Mouse (Mus musculus) forebrain, embryonic 14.5 days (tissue): ENCODE results near the gene Zfpl1. TPM values are rescaled to one million over a fixed set of nuclear protein-coding genes. Genes with fewer than 3 reads are reported as not detected.
A peak's percentile ranks its signal among the peaks of the same experiment; 100 is the strongest.
"Not testable (repeated sequence)": the region's sequence is repeated elsewhere in the genome, so short reads cannot be mapped to it uniquely, and the experiment has no call there.

Source experiments
- ATAC-seq: fragments of 200-750 bp; cut with Nextera tagmentation; 2 replicates; pipeline ENCODE4 v1.8.0; 2017; ENCODE audit warnings: mild to moderate bottlenecking, moderate library complexity
- DNase-seq: peaks from one replicate; pipeline ENCODE4 v3.0.0-alpha.2; 2015; ENCODE audit warnings: low spot score
- H3K27ac ChIP-seq: fragments of 300-500 bp; sonication (generic); 2 replicates; pipeline ENCODE4 v1.5.1; 2014; ENCODE audit warnings: low read depth, mild to moderate bottlenecking, control low read depth, low read length, moderate library complexity
- H3K27me3 ChIP-seq: fragments of 300-500 bp; sonication (generic); replicated peaks from 2 replicates; pipeline ENCODE4 v1.6.1; 2014; ENCODE audit warnings: low read length, control low read depth, mixed read lengths; ENCODE audit not compliant: control insufficient read depth, insufficient read depth
- H3K36me3 ChIP-seq: fragments of 300-500 bp; sonication (generic); 2 replicates; pipeline ENCODE4 v1.6.1; 2014; ENCODE audit warnings: low read length, control low read depth; ENCODE audit not compliant: control insufficient read depth, insufficient read depth
- H3K4me1 ChIP-seq: fragments of 300-500 bp; sonication (generic); 2 replicates; pipeline ENCODE4 v1.6.1; 2014; ENCODE audit warnings: antibody characterized with exemption, low read length, control low read depth; ENCODE audit not compliant: control insufficient read depth, insufficient read depth
- H3K4me2 ChIP-seq: fragments of 300-500 bp; sonication (generic); 2 replicates; pipeline ENCODE4 v1.6.1; 2014; ENCODE audit warnings: mild to moderate bottlenecking, control low read depth, low read length
- H3K4me3 ChIP-seq: fragments of 300-500 bp; sonication (generic); 2 replicates; pipeline ENCODE4 v1.5.1; 2014; ENCODE audit warnings: low read depth, low read length, control low read depth
- H3K9ac ChIP-seq: fragments of 300-500 bp; sonication (generic); 2 replicates; pipeline ENCODE4 v1.6.1; 2014; ENCODE audit warnings: mild to moderate bottlenecking, low read length, control low read depth, moderate library complexity
- H3K9me3 ChIP-seq: fragments of 300-500 bp; sonication (generic); replicated peaks from 2 replicates; pipeline ENCODE4 v1.6.1; 2016; ENCODE audit warnings: low read length, control low read depth, mixed read lengths; ENCODE audit not compliant: control insufficient read depth
- WGBS: fragments of 180-500 bp; shearing (Covaris S2); extraction: QIAGEN DNeasy Blood & Tissue Kit; methylation state at CpG from one replicate; pipeline ENCODE4 v1.1.7; 2014; 5-methylcytosine and 5-hydroxymethylcytosine counted together
- polyA plus RNA-seq: library from polyadenylated mRNA; unstranded; fragments of >200 nt; fragmentation: Nextera tagmentation; extraction: Ambion mirVana; gene quantifications from 2 replicates; pipeline ENCODE4 v1.2.1, GENCODE M21; 2014

Gene Zfpl1
- polyA plus RNA-seq, result 81.1 and 87.2 TPM in 2 replicates

GRCm38 (mm10) chr19:6084478-6085248 lies at the start of gene Zfpl1, which contains the start of gene Cdca5:
Gene Zfpl1 (minus strand): TSS chr19:6084956.
Gene Cdca5 (plus strand): TSS chr19:6084983.
- under 1% methylated on average over 58 of the region's 58 CpGs for WGBS

GRCm38 (mm10) chr19:6133197-6133596 lies 48.4 kb upstream of the Zfpl1 start:
- ATAC-seq, result not testable (repeated sequence)
- H3K36me3 ChIP-seq, result peaks cover 31% of the 10 kb centered on the region
- WGBS, result 44% methylated on average over 1 of the region's 1 CpGs

More at GRCm38 (mm10) chr19:6084478-6085248, at the start of gene Zfpl1, which contains the start of gene Cdca5:
- DNase-seq (peak; percentile 99), ATAC-seq (peak; percentile 95)
- Histone ChIP-seq H3K36me3 (peaks cover 42% of the 10 kb centered on the region), H3K9me3 (no peaks in the 10 kb centered on the region), H3K9ac (peak within 1 kb of the TSS; percentile 71), H3K4me1 (peaks cover 8% of the 10 kb centered on the region; the same call in 1 of the 2 replicates), H3K27me3 (no peaks in the 10 kb centered on the region), H3K4me2 (peak within 1 kb of the TSS; percentile 92), H3K27ac (0 out of 2 replicates have a peak within 1 kb of the TSS, but pooled peaks have one; percentile 39), H3K4me3 (peak within 1 kb of the TSS; percentile 68)

GRCm38 (mm10) chr19:6132171-6132827 lies 47.5 kb upstream of the Zfpl1 start:
- ATAC-seq (no peak), DNase-seq (no peak)
- Histone ChIP-seq H3K4me1 (peaks cover 3% of the 10 kb centered on the region; the same call in 1 of the 2 replicates), H3K4me2 (no peak overlapping the region), H3K27me3 (no peaks in the 10 kb centered on the region), H3K27ac (no peak overlapping the region), H3K9ac (no peak overlapping the region), H3K36me3 (peaks cover 27% of the 10 kb centered on the region), H3K4me3 (no peak overlapping the region), H3K9me3 (no peaks in the 10 kb centered on the region)
- WGBS, result 86% methylated on average over 7 of the region's 7 CpGs

More at GRCm38 (mm10) chr19:6133197-6133596, 48.4 kb upstream of the Zfpl1 start:
- H3K9ac ChIP-seq, H3K4me2 ChIP-seq, H3K9me3 ChIP-seq, H3K4me3 ChIP-seq, DNase-seq, H3K27me3 ChIP-seq, H3K27ac ChIP-seq, H3K4me1 ChIP-seq: not testable (repeated sequence)

- H3K36me3 ChIP-seq, result peaks cover 10% of the 10 kb centered on the region
- WGBS, result 81% methylated on average over 7 of the region's 7 CpGs
- not testable (repeated sequence) for H3K4me2 ChIP-seq, H3K9me3 ChIP-seq, H3K27me3 ChIP-seq, DNase-seq, H3K27ac ChIP-seq, H3K9ac ChIP-seq, H3K4me1 ChIP-seq, ATAC-seq, H3K4me3 ChIP-seq
These were observed 45.8 kb upstream of the Zfpl1 start for GRCm38 (mm10) chr19:6130414-6131128.

- no peaks in the 10 kb centered on the region for H3K27me3 ChIP-seq
- peak within 1 kb of the TSS; percentile 63 for H3K4me2 ChIP-seq
- 0 out of 2 replicates have a peak, but pooled peaks cover 5% of the 10 kb centered on the region for H3K36me3 ChIP-seq
- peaks cover 3% of the 10 kb centered on the region; the same call in 1 of the 2 replicates for H3K4me1 ChIP-seq
- peak within 1 kb of the TSS; percentile 70 for H3K9ac ChIP-seq
- peak within 1 kb of the TSS; percentile 46 for H3K4me3 ChIP-seq
- under 1% methylated on average over 32 of the region's 32 CpGs for WGBS
- peak; percentile 96 for ATAC-seq
- H3K9me3 ChIP-seq, result no peaks in the 10 kb centered on the region
- H3K27ac ChIP-seq, result peak within 1 kb of the TSS; percentile 84
- peak; percentile 97 for DNase-seq
These were observed 43.1 kb upstream of the Zfpl1 start, which contains the start of gene Snx15 for GRCm38 (mm10) chr19:6127760-6128341. Gene Snx15 (minus strand): TSS chr19:6128304.

GRCm38 (mm10) chr19:6126789-6127580 lies 42.2 kb upstream of the Zfpl1 start:
- H3K4me3 ChIP-seq, result peak overlapping the region; percentile 46
- H3K9ac ChIP-seq, result peak overlapping the region; percentile 70; the same call in 1 of the 2 replicates
- 75% methylated on average over 10 of the region's 10 CpGs for WGBS
- H3K4me2 ChIP-seq, result peak overlapping the region; percentile 63
- no peaks in the 10 kb centered on the region for H3K27me3 ChIP-seq
- no peaks in the 10 kb centered on the region for H3K9me3 ChIP-seq
- H3K4me1 ChIP-seq, result peaks cover 3% of the 10 kb centered on the region; the same call in 1 of the 2 replicates
- no peak for ATAC-seq
- no peak overlapping the region for H3K27ac ChIP-seq
- 0 out of 2 replicates have a peak, but pooled peaks cover 5% of the 10 kb centered on the region for H3K36me3 ChIP-seq
- no peak for DNase-seq

GRCm38 (mm10) chr19:6126289-6126688 lies 41.5 kb upstream of the Zfpl1 start:
- DNase-seq, result peak; percentile 57
- Histone ChIP-seq H3K4me1 (peaks cover 3% of the 10 kb centered on the region; the same call in 1 of the 2 replicates), H3K9ac (no peak overlapping the region), H3K36me3 (0 out of 2 replicates have a peak, but pooled peaks cover 5% of the 10 kb centered on the region), H3K9me3 (no peaks in the 10 kb centered on the region), H3K4me3 (no peak overlapping the region), H3K27me3 (no peaks in the 10 kb centered on the region), H3K4me2 (no peak overlapping the region), H3K27ac (no peak overlapping the region)
- ATAC-seq, result no peak
- WGBS, result 28% methylated on average over 4 of the region's 4 CpGs
